Mouse (Mus musculus) adrenal gland, adult 2 months (tissue): ENCODE data around the gene Ovol2. TPM values are rescaled to one million over a fixed set of nuclear protein-coding genes. Genes with fewer than 3 reads are reported as not detected.

ENCODE experiments used
- DNase-seq: peaks from one replicate; pipeline ENCODE4 v3.0.0; 2021
- polyA plus RNA-seq: library from polyadenylated mRNA; depleted of rRNA; stranded (reverse); fragments of >200 nt; gene quantifications from 2 replicates; pipeline ENCODE4 v1.2.3, GENCODE M21; 2012; rRNA removed
- total RNA-seq, 2 experiments: library from RNA; stranded (reverse); gene quantifications; 2 replicates each; pipeline ENCODE4 v1.2.3; 2021

The Ovol2 gene
- total and polyA plus RNA-seq, 3 experiments: not detected

GRCm38 (mm10) chr2:144267004-144267730 is 64.8 kb downstream of the Ovol2 start:
- DNase-seq: no peak

GRCm38 (mm10) chr2:144265916-144266683 is 65.8 kb downstream of the Ovol2 start:
- no peak for DNase-seq

DNA sequence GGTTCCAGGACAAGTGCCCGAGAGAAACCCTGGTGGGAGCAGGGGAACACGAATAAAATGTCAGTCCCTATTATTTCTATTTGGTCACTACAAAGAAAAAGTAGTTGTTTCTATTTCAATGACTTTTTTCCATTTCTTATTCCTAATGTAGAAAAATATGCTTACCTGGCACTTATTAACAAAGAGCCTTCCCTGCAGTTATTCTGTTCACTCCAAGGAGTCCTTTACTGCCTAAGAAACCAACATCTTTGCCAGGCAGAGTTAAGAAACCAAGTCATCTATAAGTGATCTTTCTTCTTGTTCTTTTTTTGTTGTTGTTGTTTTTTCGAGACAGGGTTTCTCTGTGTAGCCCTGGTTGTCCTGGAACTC is 66.8 kb downstream of the Ovol2 start:
- no peak for DNase-seq

DNA sequence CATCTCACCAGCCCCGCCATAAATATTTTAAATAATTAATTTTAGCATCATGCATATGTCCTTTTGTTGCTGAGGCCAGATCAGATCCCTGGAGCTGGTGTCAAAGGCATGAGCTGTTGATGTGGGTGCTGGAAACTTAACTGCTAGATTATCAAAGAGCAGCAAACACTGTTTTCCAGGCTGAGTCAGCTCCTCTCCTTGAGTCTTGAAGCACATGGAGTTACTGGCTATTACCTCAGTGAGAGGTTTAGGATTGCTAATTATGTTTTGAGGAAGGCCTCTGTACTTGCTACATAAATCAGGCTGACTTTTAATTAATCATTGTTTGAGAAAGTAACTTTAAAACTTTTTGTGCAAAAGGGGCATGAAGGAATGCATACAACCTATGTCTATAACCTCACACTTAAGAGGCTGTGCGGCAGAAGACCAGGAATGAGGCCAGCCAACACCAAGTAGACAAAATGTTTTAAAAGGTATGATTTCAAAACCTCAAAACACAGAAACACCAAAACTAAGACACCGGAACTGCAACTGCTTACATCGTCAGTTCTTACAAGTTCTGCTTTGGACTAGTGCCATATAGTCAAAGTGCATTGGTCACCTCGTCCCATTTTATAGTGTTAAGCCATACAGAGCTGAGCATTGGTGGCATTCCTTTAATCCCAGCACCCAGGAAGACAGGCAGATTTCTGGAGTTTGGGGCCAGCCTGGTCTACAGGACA is 67.4 kb downstream of the Ovol2 start:
- DNase-seq: no peak

DNA sequence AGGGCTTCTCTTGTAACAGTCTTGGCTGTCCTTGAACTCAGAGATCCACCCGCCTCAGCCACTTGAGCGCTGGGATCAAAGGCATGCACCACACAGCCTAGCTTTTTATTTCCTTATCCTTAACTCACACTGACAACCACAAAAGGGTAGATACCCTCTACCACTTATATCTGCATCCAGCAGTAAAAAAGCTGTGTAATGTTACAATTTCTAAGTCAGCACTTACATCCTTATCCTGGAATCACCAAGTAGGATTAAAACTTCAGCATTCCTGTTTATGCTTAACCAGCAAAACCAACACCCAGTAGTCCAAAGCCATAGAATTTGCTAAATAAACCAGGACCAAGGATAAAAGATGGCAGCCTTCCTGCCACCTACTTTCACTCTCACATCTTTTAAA is 69.1 kb downstream of the Ovol2 start:
- DNase-seq: no peak

Other genes starting within 250 kb of the Ovol2 start
- gene Mgme1, start 61.5 kb downstream of the Ovol2 start, total RNA-seq: 10 to 100 TPM; 22.3 to 22.7 TPM
- 4.4 and 4.6 TPM in 2 replicates for gene Mgme1, start 61.5 kb downstream of the Ovol2 start, polyA plus RNA-seq
- gene Snx5, start 61.2 kb downstream of the Ovol2 start, total RNA-seq: 100 to 1,000 TPM in 1 of 2 experiments, 10 to 100 TPM in 1; 87.4 to 105 TPM
- gene Snx5, start 61.2 kb downstream of the Ovol2 start, polyA plus RNA-seq: 34.9 and 35.1 TPM in 2 replicates
- 10 to 100 TPM; 24.5 to 25.7 TPM for gene Kat14, start 36.8 kb upstream of the Ovol2 start, total RNA-seq
- 11.2 and 13.7 TPM in 2 replicates for gene Kat14, start 36.8 kb upstream of the Ovol2 start, polyA plus RNA-seq
- 1 to 10 TPM; 2.4 to 6.8 TPM for gene Pet117, start 36.9 kb upstream of the Ovol2 start, total RNA-seq
- gene Pet117, start 36.9 kb upstream of the Ovol2 start, polyA plus RNA-seq: not detected in 2 replicates
- gene Dzank1, start 195.3 kb upstream of the Ovol2 start, total RNA-seq: 1 to 10 TPM; 4.2 to 4.8 TPM
- gene Dzank1, start 195.3 kb upstream of the Ovol2 start, polyA plus RNA-seq: 0.54 and 0.61 TPM in 2 replicates
- gene Polr3f, start 195.6 kb upstream of the Ovol2 start, total RNA-seq: 10 to 100 TPM; 16.1 to 18.8 TPM
- gene Polr3f, start 195.6 kb upstream of the Ovol2 start, polyA plus RNA-seq: 2.3 and 3.4 TPM in 2 replicates
- gene Rbbp9, start 218.7 kb upstream of the Ovol2 start, total RNA-seq: 10 to 100 TPM; 24.7 to 30.1 TPM
- gene Rbbp9, start 218.7 kb upstream of the Ovol2 start, polyA plus RNA-seq: 6.5 and 7.3 TPM in 2 replicates
- 10 to 100 TPM; 83.1 to 89.3 TPM for gene Sec23b, start 224.1 kb upstream of the Ovol2 start, total RNA-seq
- 24.0 and 34.9 TPM in 2 replicates for gene Sec23b, start 224.1 kb upstream of the Ovol2 start, polyA plus RNA-seq